Mouse (Mus musculus) small intestine, adult 2 months (tissue): ENCODE measurements around the gene Jpt2. TPM values are rescaled to one million over a fixed set of nuclear protein-coding genes. Genes with fewer than 3 reads are reported as not detected.

Experiments
- H3K27ac ChIP-seq: fragments of 200-500 bp; 2 replicates; pipeline ENCODE4 v1.5.1; 2012; ENCODE audit warnings: low read depth, low read length, control low read depth, inconsistent platforms; ENCODE audit not compliant: insufficient read depth
- H3K27me3 ChIP-seq: fragments of 200-500 bp; 2 replicates; pipeline ENCODE4 v1.6.1; 2012; ENCODE audit warnings: mild to moderate bottlenecking, moderate library complexity, low read length, inconsistent platforms; ENCODE audit not compliant: control insufficient read depth, insufficient read depth
- H3K36me3 ChIP-seq: fragments of 200-500 bp; 2 replicates; pipeline ENCODE4 v1.6.1; 2012; ENCODE audit warnings: mild to moderate bottlenecking, low read length, control low read depth, inconsistent platforms; ENCODE audit not compliant: control insufficient read depth, insufficient read depth
- H3K4me1 ChIP-seq: fragments of 200-500 bp; 2 replicates; pipeline ENCODE4 v1.6.1; 2012; ENCODE audit warnings: low read length, inconsistent platforms, mixed read lengths; ENCODE audit not compliant: control insufficient read depth, insufficient read depth, insufficient read length
- H3K4me3 ChIP-seq: fragments of 200-500 bp; 2 replicates; pipeline ENCODE4 v1.5.1; 2012; ENCODE audit warnings: low read depth, mild to moderate bottlenecking, control low read depth, inconsistent platforms, low read length, moderate library complexity
- CTCF ChIP-seq: fragments of 200-500 bp; IDR thresholded peaks from 2 replicates; pipeline ENCODE4 v1.5.1; 2012; ENCODE audit warnings: low read depth, mild to moderate bottlenecking, control low read depth, inconsistent platforms, low read length, moderate library complexity, mixed read lengths; ENCODE audit not compliant: insufficient replicate concordance, insufficient read length; ENCODE audit errors: extremely low read depth
- POLR2A ChIP-seq: fragments of 200-500 bp; IDR thresholded peaks from 2 replicates; pipeline ENCODE4 v1.6.1; 2012; ENCODE audit warnings: low read depth, mild to moderate bottlenecking, control low read depth, inconsistent platforms, low read length, moderate library complexity
- WGBS: fragments of 180-500 bp; shearing (Covaris S2); methylation state at CpG from one replicate; pipeline ENCODE4 v1.1.7; 2018; 5-methylcytosine and 5-hydroxymethylcytosine counted together
- polyA plus RNA-seq: library from polyadenylated mRNA; depleted of rRNA; stranded (reverse); fragments of >200 nt; gene quantifications from 2 replicates; pipeline ENCODE4 v1.2.3, GENCODE M21; 2012; rRNA removed

Jpt2 gene
- polyA plus RNA-seq = 13.3 and 18.2 TPM in 2 replicates

DNA sequence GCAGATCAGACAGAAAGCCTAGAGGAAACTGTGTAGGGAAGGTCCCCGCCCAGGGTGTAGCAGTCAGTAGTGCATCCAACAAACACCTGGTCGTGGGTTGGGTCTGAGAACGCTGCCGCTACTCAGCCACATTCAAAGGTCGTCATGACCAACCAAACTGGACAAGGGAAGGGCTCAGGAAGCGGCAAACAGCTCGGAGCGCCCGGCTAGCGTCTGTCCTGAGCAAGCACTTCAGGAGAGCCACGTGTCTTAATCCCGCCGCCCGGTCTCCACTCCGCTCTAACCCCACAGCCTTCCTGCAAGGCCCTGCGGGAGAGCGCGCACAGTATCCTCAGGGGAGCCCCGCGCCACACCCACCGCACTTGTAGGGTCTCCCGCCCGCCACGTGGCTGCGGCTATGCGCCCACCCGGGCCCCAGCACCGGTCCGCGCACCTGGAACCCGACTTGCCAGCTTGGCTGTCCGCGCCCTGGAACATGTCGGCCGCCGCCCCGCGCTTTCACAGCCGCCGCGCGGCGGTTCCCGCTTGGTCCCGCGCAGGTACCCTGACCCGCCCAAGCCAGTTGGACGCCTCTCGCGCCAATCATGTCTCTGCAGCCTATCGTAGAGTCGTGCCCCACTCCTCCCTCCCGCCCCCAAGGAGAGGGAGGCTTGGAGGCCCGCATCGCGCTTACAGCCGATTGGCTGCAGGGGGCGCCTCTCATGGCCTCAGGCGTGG, at the start of gene Jpt2:
Gene Jpt2, minus strand, starts transcription at position 555 of the 717 bp plus-strand sequence.
- H3K4me1 ChIP-seq = peaks cover 2% of the 10 kb centered on the region; the same call in 1 of the 2 replicates
- no peaks in the 10 kb centered on the region for H3K27me3 ChIP-seq
- 1% methylated on average over 59 of the region's 59 CpGs for WGBS
- H3K27ac ChIP-seq = peak within 1 kb of the TSS; percentile 70
- peaks cover 28% of the 10 kb centered on the region for H3K36me3 ChIP-seq
- TF ChIP-seq POLR2A (peak; percentile 20; the same call in 1 of the 2 replicates), CTCF (no peak)
- H3K4me3 ChIP-seq = peak within 1 kb of the TSS; percentile 94

DNA sequence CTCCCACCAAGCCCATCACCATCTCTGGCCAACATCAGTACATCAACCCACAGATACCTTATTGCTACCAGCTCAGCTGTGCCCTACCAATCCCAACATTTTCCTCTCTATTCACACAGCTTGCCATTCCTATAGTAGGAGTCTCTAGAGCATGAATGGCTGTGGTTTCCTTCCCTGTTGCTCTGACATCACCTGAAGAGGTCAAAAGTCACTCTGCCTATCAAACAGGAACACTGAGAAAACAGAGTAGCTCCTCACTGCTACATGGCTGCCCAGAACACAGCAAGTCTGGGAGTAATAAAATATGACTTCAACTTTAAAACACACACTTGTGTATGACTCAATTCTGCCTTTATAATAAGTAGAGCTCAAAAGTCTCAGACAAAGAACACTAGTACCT, 47.0 kb upstream of the Jpt2 start:
- H3K36me3 ChIP-seq = peaks cover 38% of the 10 kb centered on the region
- H3K27ac ChIP-seq = peak overlapping the region; percentile 57; the same call in 1 of the 2 replicates
- H3K4me3 ChIP-seq = no peak overlapping the region
- H3K4me1 ChIP-seq = peaks cover 5% of the 10 kb centered on the region
- no peak for TF ChIP-seq CTCF
- TF ChIP-seq POLR2A = no peak
- H3K27me3 ChIP-seq = no peaks in the 10 kb centered on the region

DNA sequence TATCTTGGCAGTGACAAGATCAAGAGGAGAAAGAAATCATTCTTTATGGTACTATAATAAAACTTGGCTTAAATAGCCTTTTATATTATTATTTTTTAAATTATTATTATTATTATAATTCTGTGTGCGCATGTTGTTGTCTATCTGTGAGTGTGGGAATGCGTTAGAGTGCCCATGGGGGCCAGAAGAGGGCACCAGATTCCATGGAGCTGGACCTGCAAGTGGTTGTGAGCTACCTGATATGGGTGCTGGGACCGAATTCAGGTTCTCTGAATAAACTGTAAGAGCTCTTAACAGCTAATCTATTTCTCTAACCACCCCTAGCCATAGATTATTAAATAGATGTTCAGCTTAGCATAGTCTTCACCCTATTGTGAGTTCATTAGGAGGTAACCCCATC, 44.6 kb upstream of the Jpt2 start:
- Histone ChIP-seq H3K36me3 (peaks cover 34% of the 10 kb centered on the region), H3K27ac (no peak overlapping the region), H3K27me3 (no peaks in the 10 kb centered on the region), H3K4me3 (no peak overlapping the region), H3K4me1 (peaks cover 5% of the 10 kb centered on the region)
- WGBS = 96% methylated on average over 3 of the region's 3 CpGs
- TF ChIP-seq POLR2A (no peak), CTCF (no peak)

DNA sequence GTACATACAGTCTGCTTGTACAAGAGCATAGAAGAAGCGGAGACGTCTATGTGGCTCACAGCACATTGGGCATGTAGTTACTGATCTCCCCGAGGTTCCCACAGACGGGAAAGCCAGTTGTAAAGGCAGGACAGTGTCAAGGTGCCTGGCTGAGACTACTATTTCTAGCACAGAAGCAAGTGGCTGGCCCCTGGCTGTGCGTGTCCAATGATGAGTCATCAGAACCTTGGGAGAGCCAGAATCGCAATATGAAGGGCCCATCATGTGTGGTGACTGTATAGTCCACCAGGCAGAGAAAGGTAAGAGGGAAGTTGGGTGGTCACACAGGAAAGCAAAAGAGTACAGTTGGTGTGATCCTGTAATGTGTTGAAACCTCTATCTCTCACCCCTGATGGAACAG, 34.2 kb upstream of the Jpt2 start:
- peaks cover 83% of the 10 kb centered on the region for H3K36me3 ChIP-seq
- 91% methylated on average over 6 of the region's 6 CpGs for WGBS
- TF ChIP-seq POLR2A (no peak), CTCF (no peak)

GRCm38 (mm10) chr17:24987221-24987620, 26.7 kb upstream of the Jpt2 start:
- WGBS = 94% methylated on average over 6 of the region's 6 CpGs
- H3K36me3 ChIP-seq = peaks cover 82% of the 10 kb centered on the region
- TF ChIP-seq CTCF = no peak
- no peak for TF ChIP-seq POLR2A
- no peaks in the 10 kb centered on the region for H3K27me3 ChIP-seq
- H3K4me3 ChIP-seq = no peak overlapping the region
- no peaks in the 10 kb centered on the region for H3K4me1 ChIP-seq
- no peak overlapping the region for H3K27ac ChIP-seq

More for the DNA sequence above, 34.2 kb upstream of the Jpt2 start:
- Histone ChIP-seq H3K27ac (no peak overlapping the region), H3K4me3 (no peak overlapping the region), H3K27me3 (no peaks in the 10 kb centered on the region), H3K4me1 (no peaks in the 10 kb centered on the region)

DNA sequence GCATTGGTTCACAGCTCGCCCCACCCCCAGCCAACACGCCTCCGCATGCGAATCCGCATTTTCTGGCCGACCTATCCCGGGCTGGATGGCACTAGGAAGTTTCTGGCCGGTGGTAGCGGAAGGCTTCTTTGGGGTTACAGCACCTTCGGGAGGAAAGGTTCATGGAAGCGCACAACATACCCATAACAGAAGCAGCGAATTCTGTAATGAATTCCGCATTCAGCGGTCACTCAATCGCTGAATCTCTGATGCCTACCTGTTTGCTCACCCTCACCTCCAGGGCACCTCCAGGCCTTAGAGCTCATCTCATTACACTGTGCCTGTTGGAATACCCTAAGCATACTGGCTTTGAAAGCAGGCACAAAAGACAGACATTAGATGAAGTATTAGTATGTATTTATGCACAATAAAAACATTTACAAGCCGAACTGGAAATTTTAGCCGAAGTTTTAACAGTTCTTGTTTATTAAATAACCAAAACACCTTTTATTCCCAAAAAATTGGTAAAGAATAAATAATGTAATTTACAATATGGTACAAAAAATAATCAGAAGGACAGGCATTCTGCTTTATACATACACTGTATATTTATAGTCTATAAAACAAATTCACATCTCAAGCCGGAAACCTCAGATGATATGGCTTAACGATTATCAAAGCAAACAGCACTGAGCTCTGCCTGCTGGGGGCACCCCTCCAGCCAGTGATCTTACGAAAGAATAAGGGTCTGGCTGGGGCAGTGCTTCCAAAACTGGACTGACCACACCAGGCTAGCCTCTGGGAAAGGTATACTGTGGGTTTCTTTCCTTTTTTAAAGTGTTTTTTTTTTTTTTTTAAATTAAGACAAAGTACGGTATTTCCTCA, 595 bp upstream of the Jpt2 start:
- H3K36me3 ChIP-seq = peaks cover 31% of the 10 kb centered on the region
- 7% methylated on average over 21 of the region's 21 CpGs for WGBS
- no peaks in the 10 kb centered on the region for H3K27me3 ChIP-seq
- TF ChIP-seq POLR2A (peak; percentile 7; the same call in 1 of the 2 replicates), CTCF (peak; percentile 11; the same call in 1 of the 2 replicates)
- peak overlapping the region; percentile 94 for H3K4me3 ChIP-seq
- peaks cover 2% of the 10 kb centered on the region; the same call in 1 of the 2 replicates for H3K4me1 ChIP-seq
- no peak overlapping the region for H3K27ac ChIP-seq

DNA sequence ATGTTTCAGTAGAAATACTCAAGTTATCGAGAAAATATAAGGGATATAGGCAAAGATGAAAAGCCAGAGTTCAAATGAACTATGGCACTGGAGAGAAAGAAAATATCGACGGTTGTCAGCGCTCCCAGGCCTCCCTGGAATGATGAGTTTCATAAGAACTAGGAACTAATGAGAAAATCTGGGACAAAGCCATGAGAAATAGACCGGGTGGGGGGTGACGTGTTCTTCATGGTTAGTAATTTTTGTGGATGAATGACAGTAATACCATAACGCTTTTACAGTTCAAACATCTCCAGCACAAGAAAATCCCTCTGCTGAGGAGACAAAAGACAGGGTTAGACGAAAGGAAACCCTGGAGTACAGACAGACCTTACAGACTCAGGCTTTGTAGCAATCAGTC, 1.1 kb downstream of the Jpt2 start:
- WGBS = 30% methylated on average over 8 of the region's 8 CpGs
- Histone ChIP-seq H3K27ac (peak overlapping the region; percentile 70), H3K4me3 (no peak overlapping the region), H3K4me1 (peaks cover 2% of the 10 kb centered on the region; the same call in 1 of the 2 replicates), H3K27me3 (no peaks in the 10 kb centered on the region), H3K36me3 (peaks cover 22% of the 10 kb centered on the region)
- no peak for TF ChIP-seq POLR2A
- TF ChIP-seq CTCF = no peak
